Mouse (Mus musculus): ENCODE results near the gene Ubald2.

GRCm38 (mm10) chr11:116480975-116481374 is 47.1 kb downstream of the Ubald2 start:
- no peak for TF ChIP-seq POLR2A (IDR thresholded peaks at IDR 0.05; ENCODE audit: extremely low read depth, insufficient read depth, low read length)
- TF ChIP-seq CTCF (IDR thresholded peaks at IDR 0.05; ENCODE audit: low read depth, low read length) = no peak
